Mouse (Mus musculus) neural tube, embryonic 15.5 days (tissue): ENCODE measurements around the gene Ptgds. TPM values are rescaled to one million over a fixed set of nuclear protein-coding genes. Genes with fewer than 3 reads are reported as not detected.

Experiments used
- ATAC-seq: fragments of 200-750 bp; cut with Nextera tagmentation; 2 replicates; pipeline ENCODE4 v1.8.0; 2017; ENCODE audit warnings: mild to moderate bottlenecking, moderate TSS enrichment, moderate library complexity; ENCODE audit not compliant: low FRiP score
- H3K27ac ChIP-seq: fragments of 300-500 bp; sonication (generic); replicated peaks from 2 replicates; pipeline ENCODE4 v1.5.1; 2015; ENCODE audit warnings: mild to moderate bottlenecking, inconsistent platforms
- H3K27me3 ChIP-seq: fragments of 300-500 bp; sonication (generic); replicated peaks from 2 replicates; pipeline ENCODE4 v1.6.1; 2015; ENCODE audit warnings: inconsistent platforms
- H3K36me3 ChIP-seq: fragments of 300-500 bp; sonication (generic); 2 replicates; pipeline ENCODE4 v1.6.1; 2015; ENCODE audit warnings: inconsistent platforms
- H3K4me1 ChIP-seq: fragments of 300-500 bp; sonication (generic); 2 replicates; pipeline ENCODE4 v1.6.1; 2015; ENCODE audit warnings: inconsistent platforms
- H3K4me2 ChIP-seq: fragments of 300-500 bp; sonication (generic); 2 replicates; pipeline ENCODE4 v1.6.1; 2015; ENCODE audit warnings: inconsistent platforms, mild to moderate bottlenecking, moderate library complexity
- H3K4me3 ChIP-seq: fragments of 300-500 bp; sonication (generic); replicated peaks from 2 replicates; pipeline ENCODE4 v1.5.1; 2015; ENCODE audit warnings: mild to moderate bottlenecking, inconsistent platforms
- H3K9ac ChIP-seq: fragments of 300-500 bp; sonication (generic); replicated peaks from 2 replicates; pipeline ENCODE4 v1.6.1; 2015; ENCODE audit warnings: mild to moderate bottlenecking, inconsistent platforms
- H3K9me3 ChIP-seq: fragments of 300-500 bp; sonication (generic); replicated peaks from 2 replicates; pipeline ENCODE4 v1.6.1; 2016; ENCODE audit warnings: inconsistent platforms
- WGBS: fragments of 180-500 bp; shearing (Covaris S2); methylation state at CpG from one replicate; pipeline ENCODE4 v1.1.7; 2015; ENCODE audit warnings: mixed read lengths; 5-methylcytosine and 5-hydroxymethylcytosine counted together
- polyA plus RNA-seq: library from polyadenylated mRNA; unstranded; fragments of >200 nt; fragmentation: Nextera tagmentation; extraction: Ambion mirVana; gene quantifications from 2 replicates; pipeline ENCODE4 v1.2.1, GENCODE M21; 2015

Gene Ptgds
- polyA plus RNA-seq, 1 experiment from 2014 or later: 116 TPM

DNA sequence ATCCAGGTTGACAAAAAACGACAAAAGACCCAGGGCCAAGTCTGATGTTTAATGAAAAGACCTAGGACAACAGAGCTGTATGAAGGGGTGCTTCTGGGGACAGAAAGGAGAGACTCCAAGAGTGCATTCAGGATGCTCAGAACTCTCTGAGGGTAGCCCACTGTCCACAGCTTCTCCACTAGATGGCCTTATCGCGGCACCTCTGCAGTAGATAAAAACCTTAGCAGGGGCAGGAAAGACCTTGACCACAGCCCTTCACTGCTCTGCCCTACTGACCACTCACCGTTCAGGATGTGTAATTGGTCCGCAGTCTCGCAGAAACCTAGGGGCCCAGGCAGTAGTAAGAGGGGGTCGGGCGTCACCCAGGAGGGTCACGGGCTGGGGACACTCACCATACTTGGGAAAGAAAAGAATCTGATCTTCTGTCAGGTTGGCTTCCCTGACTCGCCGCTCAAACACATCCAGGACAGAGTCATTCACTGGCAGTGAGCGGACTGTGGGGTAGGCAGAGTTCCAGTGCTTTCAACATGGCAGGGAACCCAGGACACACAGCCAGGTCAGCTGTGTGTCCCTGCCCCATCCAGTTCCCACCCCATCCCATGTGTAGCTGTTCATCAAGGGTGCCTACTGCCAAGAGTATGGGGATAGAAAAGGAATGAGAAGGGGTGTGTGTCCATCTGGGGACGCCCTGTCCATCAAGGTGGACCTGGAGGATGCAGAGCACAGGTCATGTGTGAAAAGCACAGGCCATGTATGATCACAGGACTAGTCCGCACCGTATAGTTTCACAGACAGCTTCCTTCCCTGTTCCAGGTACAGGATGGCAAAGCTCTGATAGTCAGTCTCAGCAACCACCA is 29.0 kb upstream of the Ptgds start:
- no peak overlapping the region for H3K9ac ChIP-seq
- no peak overlapping the region for H3K4me2 ChIP-seq
- H3K27me3 ChIP-seq: no peaks in the 10 kb centered on the region
- peaks cover 18% of the 10 kb centered on the region for H3K4me1 ChIP-seq
- no peak overlapping the region for H3K27ac ChIP-seq
- H3K9me3 ChIP-seq: no peaks in the 10 kb centered on the region
- 76% methylated on average over 15 of the region's 15 CpGs for WGBS
- peaks cover 10% of the 10 kb centered on the region for H3K36me3 ChIP-seq
- no peak overlapping the region for H3K4me3 ChIP-seq
- ATAC-seq: no peak

GRCm38 (mm10) chr2:25497846-25498575 is 28.2 kb upstream of the Ptgds start:
- 64% methylated on average over 6 of the region's 6 CpGs for WGBS
- no peak overlapping the region for H3K27ac ChIP-seq
- H3K4me3 ChIP-seq: no peak overlapping the region
- ATAC-seq: no peak
- no peaks in the 10 kb centered on the region for H3K27me3 ChIP-seq
- H3K36me3 ChIP-seq: peaks cover 1% of the 10 kb centered on the region; the same call in 1 of the 2 replicates
- peaks cover 18% of the 10 kb centered on the region for H3K4me1 ChIP-seq
- no peaks in the 10 kb centered on the region for H3K9me3 ChIP-seq
- no peak overlapping the region for H3K4me2 ChIP-seq
- no peak overlapping the region for H3K9ac ChIP-seq

GRCm38 (mm10) chr2:25496462-25496861 is 26.6 kb upstream of the Ptgds start:
- Histone ChIP-seq H3K27ac (no peak overlapping the region), H3K4me1 (peaks cover 8% of the 10 kb centered on the region), H3K36me3 (no peaks in the 10 kb centered on the region), H3K9me3 (no peaks in the 10 kb centered on the region), H3K4me3 (no peak overlapping the region), H3K27me3 (no peaks in the 10 kb centered on the region), H3K4me2 (no peak overlapping the region), H3K9ac (no peak overlapping the region)
- WGBS: 45% methylated on average over 4 of the region's 4 CpGs
- ATAC-seq: no peak

- Histone ChIP-seq H3K9me3 (no peaks in the 10 kb centered on the region), H3K27ac (no peak within 1 kb of the TSS), H3K9ac (no peak within 1 kb of the TSS), H3K4me3 (no peak within 1 kb of the TSS), H3K36me3 (no peaks in the 10 kb centered on the region), H3K4me1 (no peaks in the 10 kb centered on the region), H3K4me2 (no peak within 1 kb of the TSS), H3K27me3 (no peaks in the 10 kb centered on the region)
- ATAC-seq: no peak
- WGBS: 86% methylated on average over 5 of the region's 5 CpGs
Measured at GRCm38 (mm10) chr2:25493476-25493961, 23.7 kb upstream of the Ptgds start, which contains the start of gene Lcn12. TSS of gene Lcn12 (minus strand) at chr2:25493911.

DNA sequence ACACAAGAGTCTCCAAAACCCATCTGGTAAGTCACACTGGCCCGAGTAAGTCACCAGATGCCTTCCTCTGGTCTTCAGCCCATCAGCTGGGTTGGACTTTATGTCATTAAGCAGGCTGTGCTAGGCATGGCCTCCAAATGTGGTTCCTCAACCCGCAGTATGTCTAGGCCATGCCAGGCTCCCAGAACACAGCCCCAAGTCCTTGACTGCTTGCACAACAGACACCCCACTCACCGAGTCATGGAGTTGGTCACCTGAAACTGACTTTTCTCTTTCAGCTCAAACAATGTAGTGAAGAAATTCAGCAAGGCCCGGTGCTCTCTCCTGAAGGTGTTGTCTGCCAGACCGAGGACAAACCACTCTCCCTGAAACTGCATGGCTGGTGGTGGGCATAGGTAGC is 23.1 kb upstream of the Ptgds start:
- H3K4me1 ChIP-seq: no peaks in the 10 kb centered on the region
- H3K36me3 ChIP-seq: no peaks in the 10 kb centered on the region
- no peak overlapping the region for H3K9ac ChIP-seq
- no peaks in the 10 kb centered on the region for H3K27me3 ChIP-seq
- 82% methylated on average over 5 of the region's 5 CpGs for WGBS
- no peak overlapping the region for H3K4me3 ChIP-seq
- no peak for ATAC-seq
- H3K27ac ChIP-seq: no peak overlapping the region
- no peak overlapping the region for H3K4me2 ChIP-seq
- H3K9me3 ChIP-seq: no peaks in the 10 kb centered on the region

- Histone ChIP-seq H3K9ac (no peak overlapping the region), H3K4me3 (no peak overlapping the region), H3K4me1 (no peaks in the 10 kb centered on the region), H3K9me3 (no peaks in the 10 kb centered on the region), H3K27ac (no peak overlapping the region), H3K4me2 (no peak overlapping the region), H3K36me3 (no peaks in the 10 kb centered on the region), H3K27me3 (no peaks in the 10 kb centered on the region)
- ATAC-seq: no peak
- WGBS: 86% methylated on average over 7 of the region's 7 CpGs
Measured at GRCm38 (mm10) chr2:25488671-25489068, 18.8 kb upstream of the Ptgds start.

DNA sequence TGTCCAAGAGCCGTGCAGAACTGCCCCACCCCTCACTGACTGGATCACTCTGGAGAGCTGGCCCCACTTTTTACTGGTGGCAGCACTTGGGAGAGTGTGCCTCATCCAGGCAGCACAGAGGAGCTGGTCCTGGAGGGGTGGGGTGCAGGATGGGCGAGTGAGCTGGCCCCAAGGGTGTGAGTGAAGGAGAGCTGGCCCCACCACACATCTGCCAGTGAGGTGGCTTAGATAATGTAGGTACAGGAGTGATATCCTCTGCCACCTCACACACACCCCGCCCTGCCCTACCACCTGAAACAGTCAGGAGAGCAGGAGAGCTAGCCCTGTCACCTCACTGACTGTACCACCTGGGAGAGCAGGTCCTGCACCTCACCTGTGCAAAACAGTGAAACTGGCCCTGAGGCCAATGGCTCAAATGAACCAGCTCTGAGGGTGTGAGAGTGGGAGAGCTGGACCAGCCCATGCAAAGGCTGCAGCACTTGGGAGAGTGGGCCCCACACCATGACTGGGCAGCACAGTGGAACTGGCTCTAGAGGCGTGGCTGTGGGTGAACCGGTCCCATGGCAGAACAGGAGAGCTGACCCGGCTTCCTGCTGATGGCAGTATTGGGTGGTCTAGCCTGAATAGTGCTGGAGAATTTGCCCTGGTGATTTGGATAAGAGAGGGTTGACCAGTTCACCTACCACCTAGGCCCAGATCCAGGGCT is 18.3 kb upstream of the Ptgds start:
- Histone ChIP-seq H3K27me3 (no peaks in the 10 kb centered on the region), H3K9ac (no peak overlapping the region), H3K4me3 (no peak overlapping the region), H3K9me3 (no peaks in the 10 kb centered on the region), H3K36me3 (no peaks in the 10 kb centered on the region), H3K4me1 (no peaks in the 10 kb centered on the region), H3K27ac (no peak overlapping the region), H3K4me2 (no peak overlapping the region)
- 81% methylated on average over 6 of the region's 6 CpGs for WGBS
- ATAC-seq: no peak

DNA sequence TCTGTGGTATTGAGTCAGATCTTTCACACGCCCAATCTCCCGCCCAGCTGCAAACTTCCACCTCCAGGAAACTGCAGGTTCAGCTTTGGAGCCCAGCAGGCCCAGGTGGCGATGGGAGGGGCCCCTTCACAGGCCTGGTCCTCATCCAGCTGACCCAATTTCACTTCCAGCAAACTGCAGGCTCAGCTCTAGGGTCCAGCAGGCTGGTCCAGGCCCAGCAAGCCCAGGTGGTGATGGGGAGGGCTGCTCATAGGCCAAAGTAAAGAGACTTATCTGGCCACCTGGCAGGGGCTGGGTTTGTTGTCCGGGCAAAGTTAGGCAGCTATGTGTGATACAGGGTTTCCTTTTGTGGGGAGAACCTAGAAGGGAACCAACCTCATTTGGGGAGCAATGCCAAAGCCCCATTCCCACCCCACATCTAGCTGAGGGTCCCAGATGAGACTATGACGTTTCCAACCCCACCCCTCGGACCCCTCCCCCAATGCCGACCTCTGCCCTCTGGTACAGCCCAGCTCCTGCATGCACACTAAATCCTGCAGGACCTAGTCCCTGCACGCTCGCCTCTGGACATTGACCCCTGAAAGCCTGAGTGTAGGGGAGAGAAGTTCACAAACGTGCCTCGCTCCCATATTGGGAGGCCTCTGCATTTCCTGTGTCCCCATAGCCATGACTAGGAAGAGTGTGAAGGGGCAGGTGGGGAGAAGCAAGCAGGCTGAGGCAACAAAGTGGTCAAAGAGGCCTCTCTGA is 15.2 kb upstream of the Ptgds start:
- Histone ChIP-seq H3K27me3 (no peaks in the 10 kb centered on the region), H3K4me1 (no peaks in the 10 kb centered on the region), H3K4me3 (no peak overlapping the region), H3K36me3 (no peaks in the 10 kb centered on the region), H3K4me2 (no peak overlapping the region), H3K9me3 (no peaks in the 10 kb centered on the region), H3K9ac (no peak overlapping the region), H3K27ac (no peak overlapping the region)
- WGBS: 75% methylated on average over 11 of the region's 11 CpGs
- ATAC-seq: no peak

DNA sequence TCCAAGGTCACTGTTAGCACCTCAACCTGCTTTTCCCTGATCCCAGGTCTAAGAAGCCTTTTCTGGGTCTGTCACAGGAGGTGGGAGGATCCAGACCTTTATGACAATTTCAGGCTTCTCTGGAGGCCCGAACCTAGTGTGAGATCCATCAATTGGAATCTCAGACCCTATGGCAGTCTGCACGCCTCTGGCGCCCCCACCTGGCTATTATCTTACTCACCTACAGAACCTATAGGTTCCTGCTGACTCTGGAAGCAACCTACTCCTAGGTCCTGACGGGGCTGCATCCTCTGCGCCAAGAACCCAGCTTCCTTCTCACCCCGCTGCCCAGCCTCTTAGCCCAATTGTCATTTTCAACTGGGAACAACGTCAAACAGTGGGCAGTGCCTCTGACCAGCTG is 13.1 kb upstream of the Ptgds start:
- H3K36me3 ChIP-seq: no peaks in the 10 kb centered on the region
- H3K27ac ChIP-seq: no peak overlapping the region
- H3K9ac ChIP-seq: no peak overlapping the region
- H3K9me3 ChIP-seq: no peaks in the 10 kb centered on the region
- H3K4me3 ChIP-seq: no peak overlapping the region
- 24% methylated on average over 7 of the region's 7 CpGs for WGBS
- H3K4me1 ChIP-seq: no peaks in the 10 kb centered on the region
- H3K4me2 ChIP-seq: no peak overlapping the region
- H3K27me3 ChIP-seq: no peaks in the 10 kb centered on the region
- no peak for ATAC-seq

GRCm38 (mm10) chr2:25480541-25480940 is 10.7 kb upstream of the Ptgds start:
- no peaks in the 10 kb centered on the region for H3K9me3 ChIP-seq
- no peaks in the 10 kb centered on the region for H3K4me1 ChIP-seq
- no peak overlapping the region for H3K4me3 ChIP-seq
- no peaks in the 10 kb centered on the region for H3K27me3 ChIP-seq
- 94% methylated on average over 1 of the region's 1 CpGs for WGBS
- H3K9ac ChIP-seq: no peak overlapping the region
- no peak overlapping the region for H3K4me2 ChIP-seq
- no peaks in the 10 kb centered on the region for H3K36me3 ChIP-seq
- ATAC-seq: no peak
- H3K27ac ChIP-seq: no peak overlapping the region
